Mouse (Mus musculus) myocyte (in vitro differentiated cells): ENCODE data around the gene Recql5. TPM values are rescaled to one million over a fixed set of nuclear protein-coding genes. Genes with fewer than 3 reads are reported as not detected.

ENCODE experiments used
- H3K27me3 ChIP-seq: one replicate; pipeline ENCODE4 v1.6.1; 2011; ENCODE audit not compliant: control insufficient read depth, insufficient read depth, insufficient read length
- H3K36me3 ChIP-seq: one replicate; pipeline ENCODE4 v1.6.1; 2011; ENCODE audit not compliant: control insufficient read depth, insufficient read depth
- H3K4me2 ChIP-seq: one replicate; pipeline ENCODE4 v1.6.1; 2011; ENCODE audit warnings: low read depth, control low read depth
- H3K4me3 ChIP-seq: one replicate; pipeline ENCODE4 v1.5.1; 2011; ENCODE audit warnings: mild to moderate bottlenecking, control low read depth, moderate library complexity
- H3K79me2 ChIP-seq: one replicate; pipeline ENCODE4 v1.6.1; 2011; ENCODE audit not compliant: control insufficient read depth, insufficient read depth
- H3ac ChIP-seq: one replicate; pipeline ENCODE4 v1.6.1; 2011; ENCODE audit not compliant: control insufficient read depth, insufficient read length
- CEBPB ChIP-seq: IDR thresholded peaks from 2 replicates; pipeline ENCODE4 v1.6.1; 2011; ENCODE audit warnings: mild to moderate bottlenecking, moderate library complexity; ENCODE audit not compliant: poor library complexity, insufficient read depth, severe bottlenecking
- E2F4 ChIP-seq: IDR thresholded peaks from one replicate; pipeline ENCODE4 v1.6.1; 2011; ENCODE audit warnings: mild to moderate bottlenecking, control low read depth, moderate library complexity; ENCODE audit not compliant: insufficient read depth
- MAX ChIP-seq: IDR thresholded peaks from one replicate; pipeline ENCODE4 v1.6.1; 2011; ENCODE audit warnings: low read depth, mild to moderate bottlenecking, control low read depth
- MYOD1 ChIP-seq, 3 experiments: IDR thresholded peaks; one replicate each; pipeline ENCODE4 v1.6.1; 2011; ENCODE audit warnings: control low read depth in 2 of 3, low read depth in 2 of 3, mild to moderate bottlenecking in 2 of 3, moderate library complexity in 1 of 3; ENCODE audit not compliant: insufficient read length in 2 of 3, control insufficient read depth in 1 of 3
- MYOG ChIP-seq, 3 experiments: IDR thresholded peaks; one replicate each; pipeline ENCODE4 v1.6.1; 2011; ENCODE audit warnings: control low read depth in 2 of 3, low read depth in 2 of 3, mild to moderate bottlenecking in 2 of 3; ENCODE audit not compliant: insufficient read length in 2 of 3, control insufficient read depth in 1 of 3, insufficient read depth in 1 of 3
- POLR2A ChIP-seq: IDR thresholded peaks from one replicate; pipeline ENCODE4 v1.6.1; 2011; ENCODE audit warnings: low read depth, mild to moderate bottlenecking, control low read depth, moderate library complexity; ENCODE audit not compliant: insufficient read length
- POLR2AphosphoS2 ChIP-seq: IDR thresholded peaks from one replicate; pipeline ENCODE4 v1.6.1; 2011; ENCODE audit warnings: low read depth, control low read depth; ENCODE audit not compliant: insufficient read length
- REST ChIP-seq: IDR thresholded peaks from one replicate; pipeline ENCODE4 v1.6.1; 2011; ENCODE audit warnings: mild to moderate bottlenecking, control low read depth, moderate library complexity; ENCODE audit not compliant: insufficient read depth, insufficient read length
- SRF ChIP-seq: IDR thresholded peaks from one replicate; pipeline ENCODE4 v1.6.1; 2011; ENCODE audit warnings: low read depth; ENCODE audit not compliant: control insufficient read depth, insufficient read length
- TCF12 ChIP-seq: IDR thresholded peaks from one replicate; pipeline ENCODE4 v1.6.1; 2011; ENCODE audit warnings: mild to moderate bottlenecking, control low read depth; ENCODE audit not compliant: poor library complexity, insufficient read depth, severe bottlenecking
- TCF3 ChIP-seq: IDR thresholded peaks from one replicate; pipeline ENCODE4 v1.6.1; 2011; ENCODE audit warnings: low read depth, control low read depth; ENCODE audit not compliant: insufficient read length
- USF1 ChIP-seq: IDR thresholded peaks from one replicate; pipeline ENCODE4 v1.6.1; 2011; ENCODE audit warnings: low read depth, mild to moderate bottlenecking, control low read depth, moderate library complexity
- polyA plus RNA-seq: library from polyadenylated mRNA; unstranded; fragments of >200 nt; fragmentation: generic; extraction: Trizol; gene quantifications from one replicate; pipeline ENCODE4 v1.2.1, GENCODE M21; 2012; ENCODE audit warnings: missing spikeins

Gene Recql5
- polyA plus RNA-seq, 1 experiment, result 13.1 TPM

DNA sequence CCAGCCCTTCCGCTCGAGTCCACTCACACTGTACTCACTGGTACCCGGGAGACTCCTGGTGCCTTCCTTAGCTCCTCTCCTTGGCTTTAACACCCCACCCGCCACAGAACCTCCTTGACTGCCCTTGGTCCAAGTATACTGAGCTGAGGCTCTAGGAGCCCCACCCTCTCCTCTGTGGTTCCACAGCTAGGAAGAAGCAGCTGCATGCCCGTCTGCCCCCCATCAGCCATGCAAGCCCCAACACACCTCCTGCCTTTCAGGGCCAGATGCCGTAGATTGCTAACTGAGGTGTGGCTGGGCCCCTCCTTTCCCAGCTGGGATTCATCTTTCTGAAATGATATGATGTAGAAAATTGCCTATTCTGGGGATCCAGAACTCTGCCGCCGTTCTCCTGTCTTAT lies 12.0 kb upstream of the Recql5 start:
- peaks cover 4% of the 10 kb centered on the region for H3K36me3 ChIP-seq
- H3ac ChIP-seq, result no peak overlapping the region
- H3K4me2 ChIP-seq, result no peak overlapping the region
- peaks cover 3% of the 10 kb centered on the region for H3K79me2 ChIP-seq
- H3K27me3 ChIP-seq, result no peaks in the 10 kb centered on the region
- TF ChIP-seq MYOG (IDR thresholded peaks at IDR 0.05; ENCODE audit: control insufficient read depth in 1 of 3, insufficient read depth in 1 of 3, insufficient read length in 2 of 3, low read depth in 2 of 3), result peak; percentile 56 to 98 (median 74)
- TF ChIP-seq REST, result no peak
- peak; percentile 30 for TF ChIP-seq TCF3
- no peak for TF ChIP-seq USF1
- peak; percentile 75 for TF ChIP-seq TCF12
- TF ChIP-seq MYOD1 (IDR thresholded peaks at IDR 0.05; ENCODE audit: control insufficient read depth in 1 of 3, insufficient read length in 2 of 3, low read depth in 2 of 3), result peak in 2 of 3 experiments; percentile 74 to 89
- TF ChIP-seq E2F4, result no peak
- no peak for TF ChIP-seq MAX
- no peak for TF ChIP-seq SRF
- TF ChIP-seq POLR2AphosphoS2, result no peak
- TF ChIP-seq CEBPB, result no peak
- TF ChIP-seq POLR2A, result no peak
- no peak overlapping the region for H3K4me3 ChIP-seq

DNA sequence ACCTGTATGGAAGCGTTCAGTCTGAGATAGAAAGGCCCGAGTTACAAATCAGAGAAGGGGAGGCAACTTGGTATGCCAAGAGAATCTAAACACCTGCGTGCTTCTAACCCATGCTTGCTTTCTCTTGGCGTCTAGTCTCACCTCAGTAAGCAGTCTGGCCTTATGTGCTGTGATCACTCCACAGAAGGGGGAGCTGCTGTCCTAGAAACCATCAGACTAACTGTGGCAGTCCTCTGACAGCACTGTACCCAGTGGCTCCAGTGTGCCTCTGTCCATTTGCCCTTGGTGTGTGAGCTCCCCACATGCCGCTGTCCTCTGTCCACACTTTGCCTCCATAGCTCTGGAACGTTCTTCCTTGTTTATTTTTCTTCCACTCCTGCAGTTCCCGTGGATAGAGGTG lies 8.7 kb upstream of the Recql5 start:
- TF ChIP-seq MYOD1 (IDR thresholded peaks at IDR 0.05; ENCODE audit: control insufficient read depth in 1 of 3, insufficient read length in 2 of 3, low read depth in 2 of 3) (no peak), USF1 (no peak), POLR2AphosphoS2 (no peak), MYOG (IDR thresholded peaks at IDR 0.05; ENCODE audit: control insufficient read depth in 1 of 3, insufficient read depth in 1 of 3, insufficient read length in 2 of 3, low read depth in 2 of 3) (no peak), CEBPB (no peak), SRF (no peak), MAX (no peak), REST (no peak), POLR2A (no peak), TCF3 (no peak), E2F4 (no peak), TCF12 (no peak)
- Histone ChIP-seq H3K4me2 (no peak overlapping the region), H3K27me3 (no peaks in the 10 kb centered on the region), H3K36me3 (peaks cover 28% of the 10 kb centered on the region), H3K79me2 (peaks cover 3% of the 10 kb centered on the region), H3ac (no peak overlapping the region), H3K4me3 (no peak overlapping the region)

DNA sequence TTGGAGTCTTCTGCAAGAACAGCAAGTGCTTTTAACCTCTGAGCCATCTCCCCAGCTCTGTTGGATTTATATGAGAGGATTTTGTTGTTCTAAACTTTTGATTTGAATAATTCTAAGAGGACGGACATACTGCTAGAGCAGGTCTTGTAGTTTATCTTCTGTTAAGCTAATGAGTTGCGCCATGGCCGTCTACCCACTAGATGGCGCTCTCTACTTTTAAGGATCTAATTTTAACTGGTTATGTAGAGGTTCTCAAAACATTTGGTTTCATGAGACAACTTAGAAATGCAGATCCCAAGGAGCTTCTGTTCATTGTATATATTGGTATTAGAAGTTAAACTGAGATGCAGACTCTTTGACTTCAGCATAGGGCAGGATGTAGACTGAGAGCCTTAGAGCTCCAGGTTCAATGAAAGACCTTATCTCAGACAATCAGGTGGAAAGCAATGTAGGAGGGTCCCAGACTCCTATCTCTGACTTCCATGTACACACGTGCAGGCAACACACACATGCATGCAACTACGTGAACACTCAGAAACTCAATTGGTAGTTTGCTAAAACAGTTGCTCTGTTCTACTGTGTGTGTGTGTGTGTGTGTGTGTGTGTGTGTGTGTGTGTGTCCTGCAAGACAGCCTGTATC lies 6.5 kb upstream of the Recql5 start:
- no peak for TF ChIP-seq POLR2A
- TF ChIP-seq USF1, result no peak
- TF ChIP-seq CEBPB, result no peak
- no peak for TF ChIP-seq E2F4
- no peak for TF ChIP-seq MYOD1 (IDR thresholded peaks at IDR 0.05; ENCODE audit: control insufficient read depth in 1 of 3, insufficient read length in 2 of 3, low read depth in 2 of 3)
- TF ChIP-seq POLR2AphosphoS2, result no peak
- TF ChIP-seq SRF, result no peak
- no peak for TF ChIP-seq MAX
- TF ChIP-seq TCF3, result no peak
- no peak for TF ChIP-seq TCF12
- no peak for TF ChIP-seq MYOG (IDR thresholded peaks at IDR 0.05; ENCODE audit: control insufficient read depth in 1 of 3, insufficient read depth in 1 of 3, insufficient read length in 2 of 3, low read depth in 2 of 3)
- TF ChIP-seq REST, result no peak
- H3ac ChIP-seq, result no peak overlapping the region
- peaks cover 36% of the 10 kb centered on the region for H3K36me3 ChIP-seq
- H3K79me2 ChIP-seq, result peaks cover 24% of the 10 kb centered on the region
- no peak overlapping the region for H3K4me3 ChIP-seq
- H3K4me2 ChIP-seq, result no peak overlapping the region
- no peaks in the 10 kb centered on the region for H3K27me3 ChIP-seq

DNA sequence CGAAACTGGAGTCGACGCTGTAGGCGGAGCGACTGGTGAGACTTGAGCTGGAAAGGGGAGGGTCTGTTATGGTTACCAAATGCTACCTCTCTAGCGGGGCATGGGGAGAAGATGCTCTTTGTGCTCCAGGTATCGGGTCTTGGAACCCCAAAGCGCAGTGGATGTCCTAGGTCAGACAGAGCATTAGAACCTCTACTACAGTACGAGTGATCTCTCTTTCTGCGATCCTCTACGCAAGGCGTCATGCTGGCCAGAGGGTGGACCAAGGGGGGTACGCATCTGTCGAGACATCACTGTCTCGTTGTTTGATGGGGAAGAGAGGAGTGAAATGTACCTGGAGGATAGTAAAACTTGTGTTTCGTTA lies 452 bp upstream of the Recql5 start:
- peak overlapping the region; percentile 79 for H3K4me3 ChIP-seq
- peaks cover 23% of the 10 kb centered on the region for H3K36me3 ChIP-seq
- H3K79me2 ChIP-seq, result peaks cover 48% of the 10 kb centered on the region
- TF ChIP-seq MYOD1 (IDR thresholded peaks at IDR 0.05; ENCODE audit: control insufficient read depth in 1 of 3, insufficient read length in 2 of 3, low read depth in 2 of 3) (no peak), TCF3 (no peak), TCF12 (no peak), POLR2A (no peak)
- H3K27me3 ChIP-seq, result no peaks in the 10 kb centered on the region
- peak overlapping the region; percentile 8 for H3ac ChIP-seq
- H3K4me2 ChIP-seq, result peak overlapping the region; percentile 85

DNA sequence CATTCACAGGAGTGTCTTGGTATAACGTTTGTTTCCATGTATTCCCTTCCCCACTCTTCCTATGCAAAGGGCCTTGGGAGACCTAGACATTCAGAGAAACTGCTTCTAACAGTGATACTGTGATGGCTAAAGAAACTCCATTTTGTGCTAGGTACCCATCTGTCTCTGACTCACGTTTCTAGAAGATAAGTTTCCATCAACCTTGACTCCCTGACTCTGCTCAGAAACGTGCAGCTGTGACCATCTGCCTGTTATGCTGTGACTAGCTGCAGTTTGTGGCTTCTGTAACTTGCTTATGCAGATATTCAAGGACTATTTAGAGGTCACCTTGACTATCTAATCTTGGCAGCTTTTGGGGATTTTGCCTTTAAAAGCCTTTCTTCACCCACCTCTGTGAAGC lies 2.0 kb downstream of the Recql5 start:
- H3K36me3 ChIP-seq, result peaks cover 14% of the 10 kb centered on the region
- H3K4me2 ChIP-seq, result no peak overlapping the region
- H3K4me3 ChIP-seq, result no peak overlapping the region
- no peak overlapping the region for H3ac ChIP-seq
- no peaks in the 10 kb centered on the region for H3K27me3 ChIP-seq
- peaks cover 38% of the 10 kb centered on the region for H3K79me2 ChIP-seq
- TF ChIP-seq TCF12 (no peak), SRF (no peak), TCF3 (no peak), MYOG (IDR thresholded peaks at IDR 0.05; ENCODE audit: control insufficient read depth in 1 of 3, insufficient read depth in 1 of 3, insufficient read length in 2 of 3, low read depth in 2 of 3) (no peak), CEBPB (no peak), MAX (no peak), POLR2AphosphoS2 (no peak), POLR2A (no peak), E2F4 (no peak), MYOD1 (IDR thresholded peaks at IDR 0.05; ENCODE audit: control insufficient read depth in 1 of 3, insufficient read length in 2 of 3, low read depth in 2 of 3) (no peak), USF1 (no peak), REST (no peak)
